Mouse (Mus musculus) kidney, postnatal 36 days (tissue): ENCODE results near the gene Ctnna3.
A peak's percentile ranks its signal among the peaks of the same experiment; 100 is the strongest.

ENCODE experiments used
- DNase-seq, 2 experiments: peaks; one replicate each; pipeline ENCODE4 v3.0.0; 2021 to 2022; ENCODE audit warnings: mixed read lengths in 2 of 2

The Ctnna3 gene

DNA sequence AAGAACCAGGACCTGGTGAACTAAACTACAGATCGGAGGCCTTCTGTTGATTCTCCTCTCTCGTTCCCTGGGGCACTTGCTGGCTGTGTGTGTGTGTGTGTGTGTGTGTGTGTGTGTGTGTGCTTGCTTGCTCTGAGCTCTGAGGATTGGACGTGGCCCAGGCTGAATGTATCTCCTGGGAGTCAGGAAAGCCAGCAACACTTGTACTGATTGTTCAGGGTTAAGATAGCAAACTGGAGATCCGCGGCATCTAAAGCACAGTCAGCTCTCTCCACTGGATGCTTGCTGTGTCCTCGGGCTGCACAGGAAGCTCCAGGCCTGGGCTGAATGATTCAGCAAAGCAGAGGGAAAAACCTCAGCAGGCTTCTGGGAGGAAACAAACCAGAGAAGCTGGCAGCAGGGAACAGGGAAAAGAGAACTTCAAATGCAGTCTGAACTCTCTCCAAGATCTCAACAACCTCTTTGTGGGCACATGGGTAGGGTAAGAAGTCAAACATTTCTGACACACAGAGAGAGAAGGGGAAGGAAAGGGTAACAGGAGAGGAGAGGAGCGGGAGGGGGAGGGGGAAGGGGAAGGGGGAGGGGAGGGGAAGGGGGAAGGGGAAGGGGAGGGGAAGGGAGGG, 524.5 kb downstream of the Ctnna3 start:
- DNase-seq, result no peak

- no peak for DNase-seq
These were observed 542.4 kb downstream of the Ctnna3 start for GRCm38 (mm10) chr10:63972300-63972699.

GRCm38 (mm10) chr10:63978101-63978500, 548.2 kb downstream of the Ctnna3 start:
- DNase-seq, result no peak

DNA sequence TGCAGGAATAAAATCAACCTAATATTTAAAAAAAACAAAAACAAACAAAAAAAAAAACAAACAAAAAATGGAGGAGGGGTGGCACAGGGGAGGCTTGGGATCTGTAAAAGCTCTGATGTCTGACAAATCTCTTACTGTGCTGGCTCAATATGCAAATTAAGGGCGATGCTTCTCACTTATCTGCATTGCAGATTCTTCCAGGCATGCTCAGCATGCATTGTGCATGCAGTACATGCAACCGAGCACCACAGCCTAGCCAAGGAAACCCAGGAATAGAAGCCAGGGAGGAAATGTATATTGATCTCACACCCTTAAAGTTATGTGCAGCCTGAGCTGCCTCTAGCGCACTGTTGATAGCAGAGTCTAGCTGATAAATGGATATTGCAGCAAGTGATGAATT, 548.6 kb downstream of the Ctnna3 start:
- no peak for DNase-seq

GRCm38 (mm10) chr10:63978969-63979368, 549.1 kb downstream of the Ctnna3 start:
- no peak for DNase-seq

DNA sequence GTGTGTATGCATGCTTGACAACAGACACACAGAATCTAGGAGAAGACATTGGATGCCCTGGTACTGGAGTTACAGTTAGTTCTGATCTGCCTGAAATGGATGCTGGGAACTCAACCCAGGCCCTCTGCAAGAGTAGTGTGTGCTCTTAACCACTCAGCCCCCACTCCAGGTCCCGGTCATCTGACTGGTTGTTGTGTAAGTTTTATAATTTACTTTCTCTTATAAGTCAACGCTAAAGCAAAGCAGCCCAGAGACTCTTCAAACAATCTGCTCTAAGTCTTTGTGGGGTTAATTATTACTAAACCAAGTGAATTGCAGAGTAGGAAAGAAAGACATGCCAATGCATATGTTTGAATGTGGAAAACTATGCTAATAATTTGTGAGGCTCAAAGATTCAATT, 549.5 kb downstream of the Ctnna3 start:
- no peak for DNase-seq

- DNase-seq, result no peak
These were observed 555.7 kb downstream of the Ctnna3 start for GRCm38 (mm10) chr10:63985576-63985975.

GRCm38 (mm10) chr10:63994251-63994650, 564.4 kb downstream of the Ctnna3 start:
- no peak for DNase-seq

GRCm38 (mm10) chr10:64001531-64001930, 571.6 kb downstream of the Ctnna3 start:
- DNase-seq, result no peak

DNA sequence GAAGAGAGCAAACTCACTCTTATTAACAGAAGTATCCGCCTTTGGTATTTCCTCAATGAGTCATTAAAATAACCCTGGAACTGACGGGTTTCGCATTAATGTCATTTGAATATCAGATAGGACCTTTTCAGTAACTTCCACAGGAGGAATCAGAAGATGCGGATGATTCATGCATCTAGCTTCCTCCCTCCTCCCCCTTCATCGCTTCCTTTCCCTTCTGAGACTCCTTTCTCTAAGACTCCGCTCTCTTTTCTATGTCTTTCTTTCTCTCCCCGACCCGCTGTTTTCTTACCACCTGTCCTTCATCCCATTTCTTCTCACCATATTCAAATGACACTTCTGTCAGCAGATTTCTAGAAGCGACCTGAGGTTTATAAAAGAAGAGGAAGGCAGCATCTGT, 572.1 kb downstream of the Ctnna3 start:
- no peak for DNase-seq

- no peak for DNase-seq
These were observed 590.4 kb downstream of the Ctnna3 start for GRCm38 (mm10) chr10:64020347-64020746.

- no peak for DNase-seq
These were observed 593.4 kb downstream of the Ctnna3 start for GRCm38 (mm10) chr10:64023340-64023739.

DNA sequence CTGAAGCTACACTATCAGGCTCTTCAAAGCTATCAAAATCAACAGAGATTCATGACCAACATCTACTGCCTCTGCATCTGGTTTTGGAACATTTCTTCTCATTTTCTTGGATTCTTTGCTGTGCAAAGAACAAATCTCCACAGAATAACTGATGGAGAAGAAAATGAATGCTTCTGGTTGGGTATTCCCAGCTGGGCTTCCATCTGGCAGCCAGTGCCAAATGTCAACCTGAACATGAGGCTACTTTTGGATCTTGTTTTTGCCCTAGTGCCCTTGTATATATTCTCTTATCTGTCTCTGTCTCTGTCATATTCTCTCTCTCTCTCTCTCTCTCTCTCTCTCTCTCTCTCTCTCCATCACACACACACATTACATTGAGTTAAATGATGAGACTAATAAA, 601.0 kb downstream of the Ctnna3 start:
- DNase-seq, result no peak

- no peak for DNase-seq
These were observed 610.0 kb downstream of the Ctnna3 start for GRCm38 (mm10) chr10:64039760-64040535.

DNA sequence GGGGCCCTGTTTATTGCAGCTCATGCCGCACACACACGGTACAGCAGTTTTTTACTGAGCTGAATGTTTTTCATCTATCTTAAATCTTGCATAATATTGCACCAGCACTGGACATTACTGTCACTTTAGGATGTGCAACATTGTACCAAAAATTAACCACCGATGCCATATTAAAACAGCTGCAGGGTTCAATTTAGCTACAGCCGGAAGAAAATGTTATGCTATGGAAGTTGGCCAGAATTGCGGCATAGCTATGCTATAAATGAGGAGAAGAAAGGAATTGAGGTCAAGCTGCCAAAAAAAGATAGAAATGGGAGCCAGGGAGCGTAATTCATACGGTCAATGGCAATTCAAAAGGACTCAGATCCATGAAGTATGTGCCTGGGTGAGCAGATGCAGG, 611.3 kb downstream of the Ctnna3 start:
- DNase-seq, result no peak

DNA sequence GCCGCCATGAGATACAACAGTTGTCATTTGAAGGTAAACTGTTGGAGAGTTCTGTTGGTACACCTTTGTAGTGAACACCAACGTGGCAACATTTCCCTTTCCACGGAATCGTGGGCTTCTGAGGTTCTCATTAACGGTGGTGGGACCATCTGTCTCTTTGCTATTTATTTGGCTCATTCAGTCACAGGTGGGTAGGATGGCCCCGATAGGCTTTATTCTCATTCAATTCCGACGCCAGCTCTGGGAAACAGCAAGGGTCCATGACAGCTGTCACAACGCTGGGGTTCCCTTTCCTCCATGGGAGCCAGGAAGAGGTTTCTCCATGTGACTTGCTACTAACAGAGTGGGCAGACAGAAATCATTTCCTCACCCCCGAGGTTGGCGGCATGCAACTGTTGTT, 612.0 kb downstream of the Ctnna3 start:
- DNase-seq, result no peak

DNA sequence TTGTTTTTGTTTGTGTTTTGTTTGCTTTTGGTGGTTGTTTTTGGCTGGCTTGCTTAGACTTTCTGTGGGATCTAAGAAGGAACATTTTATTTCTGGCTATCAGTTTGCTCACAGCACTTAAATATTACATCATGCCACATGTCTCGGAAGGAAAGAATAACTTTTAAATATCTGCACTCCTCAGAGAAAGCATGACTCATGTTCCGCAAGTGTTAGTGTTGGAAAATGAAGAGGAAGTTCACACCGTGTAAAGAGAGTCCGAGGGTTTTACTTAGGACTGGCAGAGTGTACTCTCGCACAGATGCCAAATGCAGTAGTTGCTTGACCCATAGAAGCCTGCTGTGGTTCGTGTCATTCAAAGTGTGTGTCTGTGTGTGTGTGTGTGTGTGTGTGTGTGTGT, 619.3 kb downstream of the Ctnna3 start:
- no peak for DNase-seq

GRCm38 (mm10) chr10:64049946-64050345, 620.0 kb downstream of the Ctnna3 start:
- no peak for DNase-seq

DNA sequence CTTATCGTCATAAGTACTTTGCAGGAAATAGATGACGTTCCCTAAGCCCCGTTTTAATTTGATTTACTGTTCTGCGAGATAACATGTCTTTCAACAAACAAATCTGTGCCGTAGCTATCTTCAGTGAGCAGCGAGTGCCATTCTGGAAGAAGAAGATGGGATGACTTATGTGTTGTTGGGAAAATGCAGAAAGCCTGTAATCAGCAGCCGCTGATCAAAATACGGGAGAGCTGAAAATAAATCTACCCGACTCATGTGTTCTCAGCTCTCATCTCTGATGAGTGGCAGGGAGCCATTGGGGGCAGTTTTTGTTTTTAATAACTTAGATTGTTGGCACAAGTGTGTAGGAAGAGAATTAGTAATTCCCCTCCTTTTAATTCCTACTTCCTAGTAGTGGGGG, 633.8 kb downstream of the Ctnna3 start:
- DNase-seq, result no peak

GRCm38 (mm10) chr10:64075944-64076343, 646.0 kb downstream of the Ctnna3 start:
- DNase-seq, result no peak

- DNase-seq, result no peak
These were observed 646.6 kb downstream of the Ctnna3 start for GRCm38 (mm10) chr10:64076410-64077052.

DNA sequence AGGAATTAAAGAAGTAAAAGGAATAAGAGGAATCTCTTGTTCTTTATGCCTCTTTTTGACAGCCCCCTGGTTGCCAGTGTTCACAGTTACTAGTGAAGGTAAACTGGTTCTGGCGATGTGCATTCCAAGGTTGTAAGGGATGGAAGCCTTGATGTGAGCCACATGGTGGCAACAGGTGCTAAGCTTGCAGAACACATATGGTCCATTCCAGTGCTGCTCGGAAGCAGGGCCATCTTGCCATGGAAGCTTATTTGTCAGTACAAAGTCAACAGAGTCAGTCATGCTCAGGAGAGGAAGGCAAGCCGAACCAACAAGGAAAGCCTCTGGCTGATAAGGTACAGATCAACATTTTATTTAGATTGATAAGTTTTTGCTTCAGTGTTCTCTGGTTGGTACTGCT, 652.4 kb downstream of the Ctnna3 start:
- no peak for DNase-seq

- DNase-seq, result no peak
These were observed 653.9 kb downstream of the Ctnna3 start for GRCm38 (mm10) chr10:64083813-64084212.

GRCm38 (mm10) chr10:64084465-64084864, 654.6 kb downstream of the Ctnna3 start:
- DNase-seq, result peak in 1 of 2 experiments; percentile 1
